In the genomic region with DNA sequence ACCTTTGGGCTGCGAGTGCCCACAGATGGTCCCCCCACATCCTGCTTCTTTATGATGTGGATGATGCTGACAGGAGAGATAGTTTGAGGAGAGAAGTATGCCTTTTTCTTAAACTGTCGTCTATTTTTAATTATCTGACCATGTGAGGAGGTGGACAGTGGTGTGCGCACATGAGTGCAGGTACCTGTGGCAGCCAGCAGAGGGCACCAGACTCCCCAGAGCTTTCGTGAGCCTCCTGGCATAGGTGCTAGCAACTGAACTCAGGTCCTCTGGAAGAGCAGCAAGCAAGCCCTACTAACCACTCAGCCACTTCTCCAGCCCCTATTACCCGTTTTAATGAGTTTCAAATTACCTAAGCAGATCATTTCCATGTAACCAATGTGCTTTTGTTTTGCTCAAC, we compare ENCODE assay signal across 22 mouse cellular contexts. TPM values are rescaled to one million over a fixed set of nuclear protein-coding genes. Genes with fewer than 3 reads are reported as not detected.
DNase-seq lines count a peak whose midpoint lies in the region; ATAC-seq and TF ChIP-seq lines count a peak whose summit lies in the region.
"Had no signal": no experiment of that assay in that cellular context is flagged by ENCODE, and none has a peak within 500 bp of the region (broad histone marks: within the 10 kb centered on the region; RNA-seq: fewer than 3 reads in every experiment).

No protein-coding gene starts in this region.

- no peaks in the 10 kb centered on the region for H3K79me2 ChIP-seq in MEL (ENCODE audit: control insufficient read depth, insufficient read depth, low read length, poor library complexity)

- no peak for ATAC-seq in intestine, postnatal 0 days
- ATAC-seq in intestine, embryonic 15.5 days = no peak
- ATAC-seq in midbrain, postnatal 0 days (ENCODE audit: low FRiP score) = no peak
- ATAC-seq in midbrain, embryonic 11.5 days (ENCODE audit: low FRiP score) = no peak
- ATAC-seq in stomach, postnatal 0 days (ENCODE audit: low FRiP score, low TSS enrichment) = no peak
- ATAC-seq: forebrain, embryonic 15.5 days; hindbrain, embryonic 16.5 days; midbrain, embryonic 13.5 days had no signal

- TF ChIP-seq POLR2A in MEL (IDR thresholded peaks at IDR 0.05; ENCODE audit: control insufficient read depth in 1 of 2, insufficient read depth in 1 of 2, low read depth in 1 of 2, low read length in 2 of 2, poor library complexity in 1 of 2) = no peak

- no peak overlapping the region for H3K9ac ChIP-seq in intestine, postnatal 0 days (ENCODE audit: low read depth, low read length)
- H3K9ac ChIP-seq in intestine, embryonic 15.5 days = no peak overlapping the region
- no peak overlapping the region for H3K9ac ChIP-seq in midbrain, postnatal 0 days (replicated peaks; ENCODE audit: low read length, poor library complexity, severe bottlenecking)
- no peak overlapping the region for H3K9ac ChIP-seq in midbrain, embryonic 11.5 days (ENCODE audit: low read length)
- H3K9ac ChIP-seq in MEL (ENCODE audit: control insufficient read depth, low read depth, low read length, poor library complexity, severe bottlenecking) = no peak overlapping the region
- H3K9ac ChIP-seq in stomach, postnatal 0 days (ENCODE audit: low read length) = no peak overlapping the region
- H3K9ac ChIP-seq: embryonic facial prominence, embryonic 13.5 days; forebrain, embryonic 15.5 days; liver, embryonic 13.5 days; midbrain, embryonic 13.5 days; neural tube, embryonic 13.5 days had no signal

- H3K27me3 ChIP-seq in intestine, postnatal 0 days (replicated peaks; ENCODE audit: control insufficient read depth, insufficient read depth, low read length) = no peaks in the 10 kb centered on the region
- no peaks in the 10 kb centered on the region for H3K27me3 ChIP-seq in intestine, embryonic 15.5 days (replicated peaks)
- H3K27me3 ChIP-seq in midbrain, postnatal 0 days (ENCODE audit: insufficient read depth, low read length) = no peaks in the 10 kb centered on the region; the same call in 1 of the 2 replicates
- H3K27me3 ChIP-seq in midbrain, embryonic 11.5 days (ENCODE audit: control insufficient read depth, insufficient read depth, low read length) = no peaks in the 10 kb centered on the region
- H3K27me3 ChIP-seq in MEL (ENCODE audit: control insufficient read depth in 1 of 2, insufficient read depth in 2 of 2, low read length in 2 of 2) = no peaks in the 10 kb centered on the region
- no peaks in the 10 kb centered on the region for H3K27me3 ChIP-seq in stomach, postnatal 0 days (ENCODE audit: control insufficient read depth, insufficient read depth, low read length)
- H3K27me3 ChIP-seq: embryonic facial prominence, embryonic 13.5 days; forebrain, embryonic 15.5 days; liver, embryonic 13.5 days; midbrain, embryonic 13.5 days; neural tube, embryonic 13.5 days had no signal

- no peaks in the 10 kb centered on the region for H3K36me3 ChIP-seq in intestine, postnatal 0 days (ENCODE audit: control insufficient read depth, insufficient read depth)
- H3K36me3 ChIP-seq in intestine, embryonic 15.5 days = no peaks in the 10 kb centered on the region
- no peaks in the 10 kb centered on the region for H3K36me3 ChIP-seq in midbrain, postnatal 0 days (ENCODE audit: insufficient read depth, low read length)
- H3K36me3 ChIP-seq in midbrain, embryonic 11.5 days (ENCODE audit: control insufficient read depth, insufficient read depth, low read length) = no peaks in the 10 kb centered on the region
- H3K36me3 ChIP-seq in MEL (ENCODE audit: control insufficient read depth in 1 of 2, insufficient read depth in 2 of 2, low read length in 2 of 2) = no peaks in the 10 kb centered on the region
- H3K36me3 ChIP-seq in stomach, postnatal 0 days (ENCODE audit: control insufficient read depth, insufficient read depth, low read length) = no peaks in the 10 kb centered on the region
- H3K36me3 ChIP-seq: embryonic facial prominence, embryonic 13.5 days; forebrain, embryonic 15.5 days; liver, embryonic 13.5 days; midbrain, embryonic 13.5 days; neural tube, embryonic 13.5 days had no signal

- H3K27ac ChIP-seq in intestine, postnatal 0 days (ENCODE audit: low read depth, low read length) = no peak overlapping the region
- H3K27ac ChIP-seq in intestine, embryonic 15.5 days = no peak overlapping the region
- no peak overlapping the region for H3K27ac ChIP-seq in midbrain, postnatal 0 days (ENCODE audit: low read depth, low read length)
- H3K27ac ChIP-seq in midbrain, embryonic 11.5 days (ENCODE audit: low read depth, low read length) = no peak overlapping the region
- H3K27ac ChIP-seq in MEL (ENCODE audit: control insufficient read depth, low read depth, low read length) = no peak overlapping the region
- H3K27ac ChIP-seq in stomach, postnatal 0 days (replicated peaks) = no peak overlapping the region
- H3K27ac ChIP-seq: embryonic facial prominence, embryonic 13.5 days; forebrain, embryonic 15.5 days; liver, embryonic 13.5 days; midbrain, embryonic 13.5 days; neural tube, embryonic 13.5 days had no signal

- TF ChIP-seq EP300 in MEL (IDR thresholded peaks at IDR 0.05; ENCODE audit: low read depth in 1 of 2, low read length in 2 of 2) = no peak
- no peak for TF ChIP-seq EP300 in stomach, postnatal 0 days (optimal IDR thresholded peaks at IDR 0.05)

- 85% methylated on average over 5 of the region's 5 CpGs for WGBS in intestine, postnatal 0 days
- 82% methylated on average over 5 of the region's 5 CpGs for WGBS in intestine, embryonic 15.5 days
- 88% methylated on average over 5 of the region's 5 CpGs for WGBS in midbrain, postnatal 0 days
- WGBS in midbrain, embryonic 11.5 days = 88% methylated on average over 5 of the region's 5 CpGs
- 84% methylated on average over 5 of the region's 5 CpGs for WGBS in stomach, postnatal 0 days

- no peaks in the 10 kb centered on the region for H3K4me1 ChIP-seq in intestine, postnatal 0 days (replicated peaks; ENCODE audit: control insufficient read depth, insufficient read depth, low read length)
- no peaks in the 10 kb centered on the region for H3K4me1 ChIP-seq in intestine, embryonic 15.5 days (replicated peaks)
- no peaks in the 10 kb centered on the region for H3K4me1 ChIP-seq in midbrain, postnatal 0 days (ENCODE audit: insufficient read depth, low read length)
- no peaks in the 10 kb centered on the region for H3K4me1 ChIP-seq in midbrain, embryonic 11.5 days (ENCODE audit: control insufficient read depth, insufficient read depth, low read length)
- H3K4me1 ChIP-seq in MEL (ENCODE audit: control insufficient read depth in 1 of 2, insufficient read depth in 2 of 2, low read length in 2 of 2) = no peaks in the 10 kb centered on the region
- no peaks in the 10 kb centered on the region for H3K4me1 ChIP-seq in stomach, postnatal 0 days (replicated peaks; ENCODE audit: control insufficient read depth, insufficient read depth)
- H3K4me1 ChIP-seq: embryonic facial prominence, embryonic 13.5 days; forebrain, embryonic 15.5 days; liver, embryonic 13.5 days; midbrain, embryonic 13.5 days; neural tube, embryonic 13.5 days had no signal

- no peak overlapping the region for H3K4me2 ChIP-seq in intestine, postnatal 0 days (replicated peaks; ENCODE audit: low read depth)
- no peak overlapping the region for H3K4me2 ChIP-seq in intestine, embryonic 15.5 days (replicated peaks)
- H3K4me2 ChIP-seq in midbrain, postnatal 0 days (ENCODE audit: low read depth, low read length, poor library complexity, severe bottlenecking) = no peak overlapping the region
- H3K4me2 ChIP-seq in midbrain, embryonic 11.5 days = no peak overlapping the region
- no peak overlapping the region for H3K4me2 ChIP-seq in stomach, postnatal 0 days (replicated peaks; ENCODE audit: low read depth)
- H3K4me2 ChIP-seq: embryonic facial prominence, embryonic 13.5 days; forebrain, embryonic 15.5 days; liver, embryonic 13.5 days; midbrain, embryonic 13.5 days; neural tube, embryonic 13.5 days had no signal

- H3K4me3 ChIP-seq in intestine, postnatal 0 days (ENCODE audit: low read depth, low read length) = no peak overlapping the region
- no peak overlapping the region for H3K4me3 ChIP-seq in intestine, embryonic 15.5 days (replicated peaks)
- H3K4me3 ChIP-seq in midbrain, postnatal 0 days (ENCODE audit: low read depth, low read length) = no peak overlapping the region
- H3K4me3 ChIP-seq in midbrain, embryonic 11.5 days (ENCODE audit: low read depth, low read length) = no peak overlapping the region
- H3K4me3 ChIP-seq in MEL (ENCODE audit: control insufficient read depth in 1 of 2, insufficient read depth in 1 of 2, low read depth in 2 of 2, low read length in 2 of 2) = no peak overlapping the region
- no peak overlapping the region for H3K4me3 ChIP-seq in stomach, postnatal 0 days (ENCODE audit: low read depth, low read length)
- H3K4me3 ChIP-seq: embryonic facial prominence, embryonic 13.5 days; forebrain, embryonic 15.5 days; liver, embryonic 13.5 days; midbrain, embryonic 13.5 days; neural tube, embryonic 13.5 days had no signal

- TF ChIP-seq RAD21 in MEL (IDR thresholded peaks at IDR 0.05; ENCODE audit: low read depth, low read length) = no peak

- H3K9me3 ChIP-seq in intestine, postnatal 0 days (ENCODE audit: control insufficient read depth) = peaks cover 6% of the 10 kb centered on the region; the same call in 1 of the 2 replicates
- no peaks in the 10 kb centered on the region for H3K9me3 ChIP-seq in intestine, embryonic 15.5 days
- H3K9me3 ChIP-seq in midbrain, postnatal 0 days (ENCODE audit: low read length) = no peaks in the 10 kb centered on the region
- no peaks in the 10 kb centered on the region for H3K9me3 ChIP-seq in midbrain, embryonic 11.5 days (ENCODE audit: control insufficient read depth, low read length)
- no peaks in the 10 kb centered on the region for H3K9me3 ChIP-seq in MEL (replicated peaks; ENCODE audit: insufficient read depth, low read length)
- no peaks in the 10 kb centered on the region for H3K9me3 ChIP-seq in stomach, postnatal 0 days (ENCODE audit: control insufficient read depth, low read length)
- H3K9me3 ChIP-seq: forebrain, embryonic 15.5 days; neural tube, embryonic 13.5 days had no signal

- DNase-seq in midbrain, postnatal 0 days (ENCODE audit: low spot score) = no peak
- no peak for DNase-seq in midbrain, embryonic 11.5 days (ENCODE audit: low spot score, missing footprints)
- peak; percentile 6 for DNase-seq in MEL (ENCODE audit: low read depth, low spot score)
- no peak for DNase-seq in stomach, postnatal 0 days (ENCODE audit: low spot score)
- DNase-seq in adrenal gland, adult 8-10 months = no peak
- DNase-seq: B cell, adult 2 months; cerebellum, adult 9-11 months; heart, postnatal 36 days; kidney, adult 18-20 months; kidney, postnatal 14 days; left cerebral cortex, postnatal 4 days; liver, embryonic 13.5 days; lung, postnatal 10 days; right cerebral cortex, adult 18-20 months; thymus, adult 18-20 months had no signal

- peak; percentile 28 for TF ChIP-seq CTCF in intestine, postnatal 0 days (IDR thresholded peaks at IDR 0.05; ENCODE audit: low read depth)
- TF ChIP-seq CTCF in midbrain, postnatal 0 days (IDR thresholded peaks at IDR 0.05) = 0 out of 2 replicates have a peak, but pooled peaks have one; percentile 14
- TF ChIP-seq CTCF in MEL (IDR thresholded peaks at IDR 0.05 in 2 of 3, conservative IDR thresholded peaks at IDR 0.05 in 1 of 3; ENCODE audit: control insufficient read depth in 1 of 3, insufficient read depth in 1 of 3, low read depth in 2 of 3, low read length in 3 of 3, poor library complexity in 1 of 3, severe bottlenecking in 1 of 3) = peak; percentile 19 to 62 (median 44); a peak in 5 of 6 replicates
- TF ChIP-seq CTCF in stomach, postnatal 0 days (IDR thresholded peaks at IDR 0.05; ENCODE audit: low read depth) = 0 out of 2 replicates have a peak, but pooled peaks have one; percentile 17

RNA-seq across cellular contexts. Expression of gene Hsbp1, which starts 44.0 kb away (rescaled TPM):
- 256 and 259 TPM in 2 replicates for polyA plus RNA-seq in intestine, postnatal 0 days (2015; fragmentation: Nextera tagmentation; extraction: Ambion mirVana)
- polyA plus RNA-seq in intestine, embryonic 15.5 days (2015; fragmentation: Nextera tagmentation; extraction: Ambion mirVana) = 272 and 276 TPM in 2 replicates
- 428 and 445 TPM in 2 replicates for total RNA-seq in midbrain, postnatal 0 days (2014; rRNA removed)
- 1,211 and 1,230 TPM in 2 replicates for polyA plus RNA-seq in midbrain, postnatal 0 days (2015; fragmentation: Nextera tagmentation; extraction: Ambion mirVana)
- 370 and 374 TPM in 2 replicates for polyA plus RNA-seq in midbrain, embryonic 11.5 days (2014; fragmentation: Nextera tagmentation; extraction: Ambion mirVana)
- 91.8 and 109 TPM in 2 replicates for total RNA-seq in MEL (2012; rRNA removed)
- 100 to 1,000 TPM in 1 of 2 experiments, not detected in 1; 128 TPM for polyA plus RNA-seq in MEL (2012; ENCODE audit: insufficient read depth in 1 of 2, insufficient read length in 2 of 2, low read depth in 1 of 2, low replicate concordance in 2 of 2, missing spikeins in 1 of 2)
- 245 and 246 TPM in 2 replicates for polyA plus RNA-seq in stomach, postnatal 0 days (2015; fragmentation: Nextera tagmentation; extraction: Ambion mirVana)
- total RNA-seq in adrenal gland, adult 8-10 months (2022) = 100 to 1,000 TPM; 183 to 208 (median 201) TPM
